Mouse (Mus musculus) ES-E14 (cell line): ENCODE data around the gene Robo1. TPM values are rescaled to one million over a fixed set of nuclear protein-coding genes. Genes with fewer than 3 reads are reported as not detected.

Source experiments
- DNase-seq: peaks from one replicate; pipeline ENCODE4 v3.0.0-alpha.2; 2013; ENCODE audit warnings: low read depth, low spot score
- H3K27ac ChIP-seq: 2 replicates; pipeline ENCODE4 v1.5.1; 2012; ENCODE audit warnings: low read depth, mild to moderate bottlenecking, low read length, moderate library complexity, mixed read lengths; ENCODE audit not compliant: poor library complexity, insufficient read depth, severe bottlenecking
- H3K36me3 ChIP-seq: 2 replicates; pipeline ENCODE4 v1.6.1; 2012; ENCODE audit warnings: mild to moderate bottlenecking, low read length, moderate library complexity, mixed read lengths; ENCODE audit not compliant: control insufficient read depth, poor library complexity, insufficient read depth, severe bottlenecking
- H3K4me1 ChIP-seq, 2 experiments: fragments of 150-350 bp in 1 of 2; sonication (generic) in 1 of 2; 2 replicates each; pipeline ENCODE4 v1.6.1; 2012; ENCODE audit warnings: low read length in 2 of 2, mild to moderate bottlenecking in 1 of 2, mixed read lengths in 1 of 2; ENCODE audit not compliant: control insufficient read depth in 2 of 2, insufficient read depth in 2 of 2, poor library complexity in 1 of 2
- H3K4me3 ChIP-seq, 2 experiments: fragments of 150-350 bp in 1 of 2; sonication (generic) in 1 of 2; 2 replicates each; pipeline ENCODE4 v1.5.1; 2012; ENCODE audit warnings: low read length in 2 of 2, low read depth in 1 of 2, mild to moderate bottlenecking in 1 of 2, mixed read lengths in 1 of 2; ENCODE audit not compliant: insufficient read depth in 1 of 2, poor library complexity in 1 of 2, severe bottlenecking in 1 of 2
- H3K9ac ChIP-seq: 2 replicates; pipeline ENCODE4 v1.6.1; 2012; ENCODE audit warnings: low read depth, mild to moderate bottlenecking, low read length, mixed read lengths; ENCODE audit not compliant: poor library complexity, insufficient read depth, severe bottlenecking
- H3K9me3 ChIP-seq: fragments of 150-350 bp; sonication (generic); 2 replicates; pipeline ENCODE4 v1.6.1; 2012; ENCODE audit warnings: low read depth, mild to moderate bottlenecking, low read length; ENCODE audit not compliant: control insufficient read depth, insufficient read depth
- CHD2 ChIP-seq: IDR thresholded peaks from 2 replicates; pipeline ENCODE4 v1.6.1; 2014; ENCODE audit warnings: mild to moderate bottlenecking, low read depth, low read length, inconsistent platforms
- HCFC1 ChIP-seq: IDR thresholded peaks from 2 replicates; pipeline ENCODE4 v1.6.1; 2012; ENCODE audit warnings: low read length, inconsistent platforms, borderline replicate concordance; ENCODE audit not compliant: insufficient read depth
- MAFK ChIP-seq: IDR thresholded peaks from 2 replicates; pipeline ENCODE4 v1.6.1; 2014; ENCODE audit warnings: mild to moderate bottlenecking, low read depth, low read length, inconsistent platforms; ENCODE audit not compliant: insufficient read depth
- ZC3H11A ChIP-seq: IDR thresholded peaks from 2 replicates; pipeline ENCODE4 v1.6.1; 2012; ENCODE audit warnings: low read depth, mild to moderate bottlenecking, inconsistent platforms, low read length, borderline replicate concordance
- ZNF384 ChIP-seq: IDR thresholded peaks from 2 replicates; pipeline ENCODE4 v1.6.1; 2012; ENCODE audit warnings: low read depth, low read length, inconsistent platforms
- in situ Hi-C, 2 experiments: fragments of 600-800 bp; cut with MboI; formaldehyde crosslinking; loops; one replicate each; pipeline ENCODE4 v1.15.1; 2025; ENCODE audit warnings: low sequenced_read_pairs in 2 of 2, inconsistent platforms in 1 of 2; ENCODE audit not compliant: unreplicated experiment in 2 of 2
- total RNA-seq: library from RNA; depleted of rRNA; stranded (reverse); fragments of 300-350 nt; gene quantifications from 2 replicates; pipeline ENCODE4 v1.2.3, GENCODE M21; 2012

Robo1 gene
- total RNA-seq, 1 experiment = 20.5 TPM

DNA sequence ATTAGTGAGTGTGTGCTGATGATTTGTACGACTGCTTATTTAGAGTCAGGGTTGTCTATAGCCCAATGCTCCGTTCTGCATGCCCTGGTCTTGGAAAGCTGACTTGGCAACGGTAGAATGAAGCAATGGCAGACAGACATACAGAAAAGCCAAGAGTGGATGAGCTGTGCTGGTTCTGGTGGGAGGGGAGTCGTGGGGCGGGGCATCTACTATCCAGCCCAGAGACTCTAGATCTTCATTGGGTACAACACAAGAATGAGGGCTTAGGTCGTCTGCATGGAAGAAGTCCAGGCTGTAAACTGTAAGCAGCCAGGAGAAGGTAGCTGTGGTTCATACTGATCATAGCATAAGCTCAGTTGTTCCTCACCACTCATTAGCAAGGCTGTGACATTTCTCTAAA lies 492.7 kb downstream of the Robo1 start:
- no peaks in the 10 kb centered on the region for H3K36me3 ChIP-seq
- in situ Hi-C loops = no loop called here
- TF ChIP-seq MAFK (no peak), CHD2 (no peak), ZC3H11A (no peak), HCFC1 (no peak), ZNF384 (no peak)
- H3K4me1 ChIP-seq = no peaks in the 10 kb centered on the region
- no peak for DNase-seq
- H3K9me3 ChIP-seq = no peaks in the 10 kb centered on the region
- no peak overlapping the region for H3K9ac ChIP-seq
- H3K27ac ChIP-seq = no peak overlapping the region
- H3K4me3 ChIP-seq = no peak overlapping the region

DNA sequence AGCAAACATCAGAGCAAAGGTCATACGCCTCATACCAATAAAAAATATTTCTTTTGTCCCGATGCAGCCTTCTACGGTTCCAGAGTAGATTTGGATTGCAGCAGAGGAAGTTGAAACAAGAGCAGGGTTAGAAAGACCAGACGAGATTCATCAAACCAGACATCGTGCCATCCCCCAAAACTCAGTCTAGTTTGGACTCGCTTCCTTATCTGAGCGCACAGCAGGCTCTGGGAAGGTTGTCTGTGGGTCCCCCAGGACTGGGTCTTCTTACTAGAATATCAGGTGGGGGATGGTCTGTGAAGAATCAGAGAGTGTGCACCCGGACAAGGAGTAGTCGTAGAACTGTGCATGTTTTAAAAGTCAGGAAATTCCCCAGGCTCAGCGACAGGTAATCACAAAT lies 500.2 kb downstream of the Robo1 start:
- DNase-seq = no peak
- Histone ChIP-seq H3K9me3 (no peaks in the 10 kb centered on the region), H3K4me3 (no peak overlapping the region), H3K9ac (no peak overlapping the region), H3K36me3 (no peaks in the 10 kb centered on the region), H3K4me1 (no peaks in the 10 kb centered on the region), H3K27ac (no peak overlapping the region)
- no peak for TF ChIP-seq MAFK
- no peak for TF ChIP-seq HCFC1
- TF ChIP-seq ZC3H11A = no peak
- no peak for TF ChIP-seq ZNF384
- TF ChIP-seq CHD2 = no peak
- in situ Hi-C loops = no loop called here

DNA sequence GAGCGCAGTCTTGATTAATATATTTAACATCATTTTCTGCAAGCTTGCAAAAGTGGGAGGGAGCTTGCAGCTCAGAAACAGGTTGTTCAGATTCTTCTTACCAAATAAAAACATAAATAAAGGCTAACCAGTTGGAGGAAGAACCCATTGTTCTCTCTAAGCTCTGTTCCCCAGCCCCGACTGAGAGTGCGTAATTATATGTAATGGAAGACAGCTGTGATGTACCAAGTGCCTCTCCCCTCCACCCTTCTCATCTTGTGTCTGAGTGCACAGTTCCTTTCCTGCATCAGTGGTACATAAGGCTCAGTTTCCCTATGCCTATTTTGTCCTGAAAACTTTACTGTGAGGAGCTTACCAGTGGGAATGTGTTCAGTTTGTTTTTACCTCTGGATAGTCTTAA lies 502.8 kb downstream of the Robo1 start:
- Histone ChIP-seq H3K4me1 (peaks cover 0 to 3% of the 10 kb centered on the region in 2 experiments; a peak in 1 of 4 replicates), H3K9ac (no peak overlapping the region)

DNA sequence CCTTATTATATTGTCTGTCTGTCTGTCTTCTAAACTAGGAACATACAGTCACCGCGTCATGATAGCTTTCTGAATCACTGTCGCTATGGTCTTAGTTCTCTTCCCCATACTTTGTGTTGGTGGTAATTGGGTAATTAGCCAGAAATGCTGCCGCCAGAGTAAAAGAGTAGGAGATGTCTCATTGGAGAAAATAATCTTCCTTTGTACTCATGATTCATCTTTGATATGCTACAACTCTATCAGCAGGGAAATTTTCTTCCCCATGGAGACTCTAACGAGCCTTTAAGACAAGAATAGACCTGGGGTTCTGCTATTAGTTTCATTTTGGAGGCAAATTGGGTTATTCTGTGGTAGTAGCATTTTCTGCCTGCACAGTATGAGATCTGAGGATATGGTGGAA lies 503.4 kb downstream of the Robo1 start:
- DNase-seq = no peak
- in situ Hi-C loops = no loop called here
- H3K27ac ChIP-seq = no peak overlapping the region
- H3K9me3 ChIP-seq = no peaks in the 10 kb centered on the region
- H3K36me3 ChIP-seq = no peaks in the 10 kb centered on the region
- no peak overlapping the region for H3K9ac ChIP-seq
- TF ChIP-seq MAFK (no peak), HCFC1 (no peak), ZNF384 (no peak), CHD2 (no peak), ZC3H11A (no peak)
- H3K4me1 ChIP-seq = peaks cover 0 to 3% of the 10 kb centered on the region in 2 experiments; a peak in 1 of 4 replicates
- no peak overlapping the region for H3K4me3 ChIP-seq

More for the DNA sequence above, 502.8 kb downstream of the Robo1 start:
- no peaks in the 10 kb centered on the region for H3K9me3 ChIP-seq
- TF ChIP-seq MAFK (0 out of 2 replicates have a peak, but pooled peaks have one; percentile 7), ZNF384 (no peak)
- DNase-seq = no peak
- no peak overlapping the region for H3K27ac ChIP-seq
- in situ Hi-C loops = no loop called here
- H3K4me3 ChIP-seq = no peak overlapping the region
- no peaks in the 10 kb centered on the region for H3K36me3 ChIP-seq

DNA sequence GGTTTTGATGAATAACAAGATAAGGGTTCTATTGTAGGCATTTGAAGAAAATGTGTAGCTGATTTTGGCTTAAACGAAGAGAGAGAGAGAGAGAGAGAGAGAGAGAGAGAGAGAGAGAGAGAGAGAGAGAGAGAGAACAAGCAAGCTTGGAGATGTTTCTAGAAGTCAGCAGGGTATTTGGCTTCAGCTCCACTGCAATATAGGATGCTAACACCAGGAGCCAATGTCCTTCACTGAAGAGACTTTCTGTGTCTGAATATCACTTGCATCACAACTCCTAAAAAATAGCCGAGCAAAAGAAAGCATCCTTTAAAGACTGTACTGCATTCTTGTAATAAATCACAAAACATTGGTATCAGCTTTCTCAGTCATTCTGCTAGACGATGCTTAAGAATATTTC lies 503.8 kb downstream of the Robo1 start:
- H3K9ac ChIP-seq = no peak overlapping the region
- H3K4me1 ChIP-seq = peaks cover 0 to 3% of the 10 kb centered on the region in 2 experiments; a peak in 1 of 4 replicates
- H3K36me3 ChIP-seq = no peaks in the 10 kb centered on the region
- in situ Hi-C loops = no loop called here
- DNase-seq = no peak
- TF ChIP-seq HCFC1 (no peak), MAFK (no peak)
- no peaks in the 10 kb centered on the region for H3K9me3 ChIP-seq
- no peak overlapping the region for H3K4me3 ChIP-seq
- no peak overlapping the region for H3K27ac ChIP-seq
